Mouse (Mus musculus) forebrain, embryonic 15.5 days (tissue): ENCODE data around the gene Iqsec2. TPM values are rescaled to one million over a fixed set of nuclear protein-coding genes. Genes with fewer than 3 reads are reported as not detected.

ENCODE experiments used
- ATAC-seq: fragments of 200-750 bp; cut with Nextera tagmentation; replicated peaks from 2 replicates; pipeline ENCODE4 v1.8.0; 2017; ENCODE audit warnings: mild to moderate bottlenecking, moderate TSS enrichment, moderate library complexity
- H3K27ac ChIP-seq: fragments of 300-500 bp; sonication (generic); replicated peaks from 2 replicates; pipeline ENCODE4 v1.5.1; 2015; ENCODE audit warnings: mild to moderate bottlenecking, inconsistent platforms
- H3K27me3 ChIP-seq: fragments of 300-500 bp; sonication (generic); 2 replicates; pipeline ENCODE4 v1.6.1; 2015; ENCODE audit warnings: inconsistent platforms
- H3K36me3 ChIP-seq: fragments of 300-500 bp; sonication (generic); 2 replicates; pipeline ENCODE4 v1.6.1; 2015; ENCODE audit warnings: mild to moderate bottlenecking, inconsistent platforms
- H3K4me1 ChIP-seq: fragments of 300-500 bp; sonication (generic); 2 replicates; pipeline ENCODE4 v1.6.1; 2015; ENCODE audit warnings: inconsistent platforms
- H3K4me2 ChIP-seq: fragments of 300-500 bp; sonication (generic); replicated peaks from 2 replicates; pipeline ENCODE4 v1.6.1; 2015; ENCODE audit warnings: mild to moderate bottlenecking, inconsistent platforms
- H3K4me3 ChIP-seq: fragments of 300-500 bp; sonication (generic); 2 replicates; pipeline ENCODE4 v1.5.1; 2015; ENCODE audit warnings: mild to moderate bottlenecking, inconsistent platforms
- H3K9ac ChIP-seq: fragments of 300-500 bp; sonication (generic); replicated peaks from 2 replicates; pipeline ENCODE4 v1.6.1; 2015; ENCODE audit warnings: mild to moderate bottlenecking, inconsistent platforms
- H3K9me3 ChIP-seq: fragments of 300-500 bp; sonication (generic); 2 replicates; pipeline ENCODE4 v1.6.1; 2016; ENCODE audit warnings: inconsistent platforms
- WGBS: fragments of 180-500 bp; shearing (Covaris S2); methylation state at CpG from one replicate; pipeline ENCODE4 v1.1.7; 2015; ENCODE audit warnings: mixed read lengths; 5-methylcytosine and 5-hydroxymethylcytosine counted together
- polyA plus RNA-seq: library from polyadenylated mRNA; unstranded; fragments of >200 nt; fragmentation: Nextera tagmentation; extraction: Ambion mirVana; gene quantifications from 2 replicates; pipeline ENCODE4 v1.2.1, GENCODE M21; 2015

Iqsec2 gene
- 3.6 and 5.1 TPM in 2 replicates for polyA plus RNA-seq

DNA sequence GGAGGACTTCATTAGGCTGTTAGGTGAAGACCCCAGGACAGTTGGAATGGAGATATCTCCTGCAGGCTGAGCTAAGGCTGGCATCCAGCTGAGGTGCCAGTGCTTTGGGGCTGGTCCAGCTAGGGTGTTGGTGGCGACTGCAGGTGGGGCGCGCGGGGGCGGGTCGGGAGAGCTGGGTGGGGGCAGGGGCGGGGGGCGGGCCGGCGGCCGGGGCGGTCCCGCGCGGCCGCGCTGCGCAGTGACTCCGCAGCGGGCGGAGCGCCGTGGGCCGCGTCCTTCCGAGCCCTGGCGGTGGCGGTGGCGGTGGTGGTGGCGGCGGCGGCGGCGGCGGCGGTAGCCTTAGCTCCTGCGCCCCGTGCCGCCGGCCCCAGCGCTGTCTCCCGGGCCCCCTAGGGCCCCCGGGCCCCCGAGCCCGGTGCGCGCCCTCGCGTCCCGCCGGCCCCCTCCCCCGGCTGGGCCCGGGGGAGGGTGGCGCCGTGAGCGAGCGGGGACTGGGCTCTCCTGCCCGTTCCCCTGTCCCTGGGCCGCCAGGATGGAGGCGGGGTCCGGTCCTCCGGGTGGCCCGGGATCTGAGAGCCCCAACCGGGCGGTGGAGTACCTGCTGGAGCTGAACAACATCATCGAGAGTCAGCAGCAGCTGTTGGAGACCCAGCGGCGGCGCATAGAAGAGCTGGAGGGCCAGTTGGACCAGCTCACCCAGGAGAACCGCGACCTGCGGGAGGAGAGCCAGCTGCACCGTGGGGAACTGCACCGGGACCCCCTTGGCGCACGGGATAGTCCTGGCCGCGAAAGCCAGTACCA, at the start of gene Iqsec2:
Gene Iqsec2 (plus strand): TSS at position 328 of the 801 bp plus-strand sequence.
- Histone ChIP-seq H3K4me3 (peak within 1 kb of the TSS; percentile 62), H3K27ac (0 out of 2 replicates have a peak within 1 kb of the TSS, but pooled peaks have one; percentile 31), H3K9me3 (no peaks in the 10 kb centered on the region), H3K9ac (peak within 1 kb of the TSS; percentile 58), H3K4me2 (peak within 1 kb of the TSS; percentile 80), H3K36me3 (no peaks in the 10 kb centered on the region), H3K4me1 (peaks cover 18% of the 10 kb centered on the region), H3K27me3 (peaks cover 14% of the 10 kb centered on the region)
- peak; percentile 69 for ATAC-seq
- 22% methylated on average over 50 of the region's 78 CpGs for whole genome bisulfite sequencing

DNA sequence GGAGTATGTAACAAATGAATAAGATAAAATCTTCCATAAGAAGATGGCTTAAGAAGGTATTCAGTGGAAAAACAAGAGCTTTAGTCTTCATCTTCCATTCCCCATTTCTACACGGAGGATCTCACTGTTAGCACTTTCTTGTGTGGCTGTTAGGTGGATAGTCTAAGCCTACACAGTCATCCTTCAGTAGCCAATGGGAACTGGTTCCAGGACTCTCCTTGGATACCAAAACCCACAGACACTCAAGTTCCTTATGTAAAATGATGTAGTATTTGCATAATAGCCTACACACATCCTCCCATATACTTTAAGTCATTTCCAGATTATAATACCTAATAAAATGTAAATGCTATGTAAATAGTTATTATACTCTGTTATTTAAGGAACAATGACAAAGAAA, 46.5 kb upstream of the Iqsec2 start:
- no peak overlapping the region for H3K27ac ChIP-seq
- no peaks in the 10 kb centered on the region for H3K9me3 ChIP-seq
- 53% methylated on average over 1 of the region's 1 CpGs for WGBS
- H3K4me3 ChIP-seq = no peak overlapping the region
- no peaks in the 10 kb centered on the region for H3K4me1 ChIP-seq
- H3K27me3 ChIP-seq = peaks cover 7% of the 10 kb centered on the region; the same call in 1 of the 2 replicates
- H3K36me3 ChIP-seq = no peaks in the 10 kb centered on the region
- ATAC-seq = no peak
- H3K4me2 ChIP-seq = no peak overlapping the region
- H3K9ac ChIP-seq = no peak overlapping the region

DNA sequence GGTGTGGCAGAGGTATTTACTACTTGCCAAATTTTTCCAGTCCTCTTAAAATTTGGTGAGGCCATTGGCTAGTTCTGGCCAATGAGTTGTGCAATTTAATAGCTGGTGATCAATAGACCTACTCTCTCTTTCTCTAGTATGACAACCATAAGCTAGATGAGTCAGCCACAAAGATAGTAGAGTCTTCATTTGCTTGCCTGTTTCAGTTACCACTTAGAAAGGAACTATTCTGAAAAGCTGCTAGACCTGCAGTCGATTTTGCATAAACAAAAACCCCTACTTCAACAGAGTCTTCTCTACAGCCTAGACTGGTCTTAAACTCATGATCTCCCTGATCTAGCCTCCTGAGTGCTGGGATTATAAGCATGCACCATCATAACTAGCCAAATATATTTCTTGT, 22.4 kb upstream of the Iqsec2 start:
- no peaks in the 10 kb centered on the region for H3K4me1 ChIP-seq
- H3K9me3 ChIP-seq = no peaks in the 10 kb centered on the region
- H3K27ac ChIP-seq = no peak overlapping the region
- no peak overlapping the region for H3K9ac ChIP-seq
- H3K36me3 ChIP-seq = no peaks in the 10 kb centered on the region
- peaks cover 16% of the 10 kb centered on the region; the same call in 1 of the 2 replicates for H3K27me3 ChIP-seq
- 77% methylated on average over 1 of the region's 1 CpGs for WGBS
- H3K4me2 ChIP-seq = no peak overlapping the region
- H3K4me3 ChIP-seq = no peak overlapping the region
- no peak for ATAC-seq

DNA sequence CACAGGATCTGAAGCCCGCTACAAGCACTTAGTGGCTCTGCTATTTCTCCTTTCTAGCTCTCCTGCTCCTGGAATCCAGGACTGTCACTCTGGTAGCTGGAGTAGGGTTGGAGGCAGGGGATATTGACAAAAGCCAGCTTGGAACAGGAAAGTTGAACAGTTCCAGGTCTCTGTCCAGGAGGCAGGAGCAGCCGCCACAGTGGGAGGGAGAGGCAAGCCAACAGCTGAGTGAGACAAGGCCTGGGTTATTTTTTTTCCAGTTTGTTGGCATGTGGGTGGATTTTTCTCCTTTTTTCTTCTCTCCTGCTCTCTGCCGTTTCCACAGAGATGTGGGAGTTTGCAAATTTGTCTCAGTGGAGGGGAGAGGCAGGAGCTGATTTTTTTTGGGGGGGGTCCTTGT, 13.3 kb upstream of the Iqsec2 start:
- Histone ChIP-seq H3K36me3 (no peaks in the 10 kb centered on the region), H3K27ac (no peak overlapping the region), H3K9me3 (no peaks in the 10 kb centered on the region), H3K9ac (no peak overlapping the region), H3K4me1 (no peaks in the 10 kb centered on the region), H3K27me3 (peaks cover 18% of the 10 kb centered on the region; the same call in 1 of the 2 replicates), H3K4me2 (no peak overlapping the region), H3K4me3 (no peak overlapping the region)
- 66% methylated on average over 3 of the region's 3 CpGs for WGBS
- ATAC-seq = no peak

DNA sequence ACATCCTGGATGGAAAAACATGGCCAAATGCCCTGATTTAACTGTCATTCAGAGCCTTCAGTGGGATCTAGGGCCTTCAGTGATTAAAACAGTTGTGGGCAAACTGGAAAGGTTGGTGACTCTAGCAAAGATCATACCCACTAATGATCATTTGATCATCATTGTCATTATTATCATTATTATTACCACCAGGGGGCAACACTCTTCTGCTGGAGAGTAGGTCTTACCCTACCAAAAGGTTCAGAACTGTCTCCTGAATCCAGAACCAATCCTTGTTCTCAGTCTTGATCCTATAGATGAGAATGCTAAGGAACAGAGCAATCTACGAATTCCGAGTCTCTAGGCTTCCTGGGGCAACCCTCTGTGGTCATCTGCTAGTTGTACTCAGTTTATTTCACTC, 12.0 kb upstream of the Iqsec2 start:
- ATAC-seq = no peak
- H3K27me3 ChIP-seq = peaks cover 17% of the 10 kb centered on the region; the same call in 1 of the 2 replicates
- no peaks in the 10 kb centered on the region for H3K36me3 ChIP-seq
- no peaks in the 10 kb centered on the region for H3K4me1 ChIP-seq
- 89% methylated on average over 2 of the region's 2 CpGs for WGBS
- no peaks in the 10 kb centered on the region for H3K9me3 ChIP-seq
- no peak overlapping the region for H3K4me3 ChIP-seq
- H3K9ac ChIP-seq = no peak overlapping the region
- no peak overlapping the region for H3K27ac ChIP-seq
- H3K4me2 ChIP-seq = no peak overlapping the region

DNA sequence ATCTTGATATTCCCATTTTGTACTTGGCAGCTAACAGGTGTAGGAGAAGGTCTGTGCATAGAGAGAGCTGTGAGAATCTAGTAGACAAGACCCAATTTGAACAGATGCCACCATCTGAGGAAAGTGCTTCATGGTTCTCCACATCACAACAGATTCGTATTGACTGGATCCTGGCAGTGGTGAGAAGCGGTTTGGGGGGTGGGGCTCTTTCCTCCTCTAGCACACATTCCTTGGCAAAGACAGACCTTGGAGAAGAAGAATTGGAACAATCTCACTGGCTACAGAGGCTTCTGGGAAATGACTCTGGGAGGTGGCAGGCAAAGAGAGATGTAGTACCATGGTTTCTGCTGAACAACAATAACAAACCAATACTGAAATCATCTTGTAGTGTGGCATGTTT, 8.9 kb upstream of the Iqsec2 start:
- H3K4me1 ChIP-seq = no peaks in the 10 kb centered on the region
- H3K4me2 ChIP-seq = no peak overlapping the region
- H3K27me3 ChIP-seq = peaks cover 19% of the 10 kb centered on the region
- no peaks in the 10 kb centered on the region for H3K36me3 ChIP-seq
- no peaks in the 10 kb centered on the region for H3K9me3 ChIP-seq
- no peak overlapping the region for H3K4me3 ChIP-seq
- 77% methylated on average over 2 of the region's 2 CpGs for WGBS
- no peak overlapping the region for H3K27ac ChIP-seq
- H3K9ac ChIP-seq = no peak overlapping the region
- no peak for ATAC-seq

DNA sequence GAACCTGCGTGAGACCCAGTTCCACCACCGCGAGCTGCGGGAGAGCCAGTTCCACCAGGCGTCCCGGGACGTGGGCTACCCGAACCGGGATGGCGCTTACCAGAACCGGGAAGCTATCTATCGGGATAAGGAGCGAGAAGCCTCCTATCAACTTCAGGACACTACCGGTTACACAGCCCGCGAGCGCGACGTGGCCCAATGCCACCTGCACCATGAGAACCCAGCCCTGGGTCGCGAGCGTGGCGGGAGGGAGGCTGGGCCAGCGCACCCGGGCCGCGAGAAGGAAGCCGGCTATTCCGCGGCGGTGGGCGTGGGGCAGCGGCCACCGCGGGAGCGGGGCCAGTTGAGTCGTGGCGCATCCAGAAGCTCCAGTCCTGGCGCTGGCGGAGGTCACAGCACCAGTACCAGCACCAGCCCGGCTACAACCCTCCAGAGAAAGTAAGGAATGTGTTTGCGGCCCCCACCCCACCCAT, 710 bp downstream of the Iqsec2 start:
- WGBS = 15% methylated on average over 42 of the region's 42 CpGs
- Histone ChIP-seq H3K4me1 (peaks cover 18% of the 10 kb centered on the region), H3K4me2 (peak overlapping the region; percentile 80), H3K4me3 (peak overlapping the region; percentile 62), H3K27ac (no peak overlapping the region), H3K36me3 (no peaks in the 10 kb centered on the region), H3K9ac (peak overlapping the region; percentile 58), H3K9me3 (no peaks in the 10 kb centered on the region), H3K27me3 (peaks cover 14% of the 10 kb centered on the region)
- no peak for ATAC-seq

DNA sequence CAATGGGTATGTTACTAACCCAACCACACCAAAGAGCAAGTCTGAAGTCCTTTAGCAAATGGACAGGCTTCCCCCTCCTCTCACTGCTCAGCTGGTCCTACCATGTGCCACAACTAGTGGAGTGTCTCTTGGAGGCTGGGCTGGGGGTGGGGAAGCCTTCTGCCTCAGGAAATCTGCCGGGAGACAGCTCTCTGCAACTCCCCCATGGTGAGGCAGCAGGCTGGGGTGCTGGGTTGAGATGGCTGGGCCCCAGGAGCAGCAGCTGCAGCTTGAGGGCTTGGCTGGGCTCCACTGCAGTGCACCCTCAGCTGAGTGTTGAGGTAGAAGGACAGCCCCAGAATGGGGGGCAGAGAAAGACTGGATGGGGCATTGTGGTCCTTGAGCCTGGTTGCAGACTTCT, 2.1 kb downstream of the Iqsec2 start:
- no peaks in the 10 kb centered on the region for H3K9me3 ChIP-seq
- no peaks in the 10 kb centered on the region for H3K36me3 ChIP-seq
- H3K4me2 ChIP-seq = peak overlapping the region; percentile 80
- no peak overlapping the region for H3K9ac ChIP-seq
- H3K4me1 ChIP-seq = peaks cover 18% of the 10 kb centered on the region
- H3K4me3 ChIP-seq = peak overlapping the region; percentile 62
- H3K27ac ChIP-seq = 0 out of 2 replicates have a peak overlapping the region, but pooled peaks have one; percentile 23
- 31% methylated on average over 1 of the region's 1 CpGs for WGBS
- no peak for ATAC-seq
- peaks cover 9% of the 10 kb centered on the region for H3K27me3 ChIP-seq

DNA sequence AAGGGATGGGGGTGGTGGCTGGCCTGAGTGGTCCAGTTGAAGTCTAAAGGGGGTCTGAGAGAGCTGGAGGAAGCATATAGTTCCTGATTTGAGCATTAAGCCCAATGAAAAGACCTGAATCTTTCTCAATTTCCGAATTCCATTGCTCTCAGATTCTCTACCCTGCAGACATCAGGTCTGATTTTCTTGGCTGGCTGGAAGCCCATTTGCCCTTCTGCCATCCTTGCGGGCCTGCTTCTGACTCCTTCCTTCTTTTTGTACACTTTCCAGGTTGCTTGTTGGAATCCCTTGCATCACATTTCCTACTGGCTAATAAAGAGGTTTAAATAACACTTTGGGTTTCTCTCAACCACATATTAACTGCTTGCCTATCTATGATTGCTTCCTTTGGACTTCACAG, 2.6 kb downstream of the Iqsec2 start:
- Histone ChIP-seq H3K36me3 (no peaks in the 10 kb centered on the region), H3K4me2 (peak overlapping the region; percentile 80; the same call in 1 of the 2 replicates), H3K9ac (no peak overlapping the region), H3K9me3 (no peaks in the 10 kb centered on the region), H3K4me1 (peaks cover 18% of the 10 kb centered on the region), H3K27ac (no peak overlapping the region), H3K4me3 (peak overlapping the region; percentile 62), H3K27me3 (peaks cover 12% of the 10 kb centered on the region)
- WGBS = 70% methylated on average over 2 of the region's 2 CpGs
- ATAC-seq = no peak

DNA sequence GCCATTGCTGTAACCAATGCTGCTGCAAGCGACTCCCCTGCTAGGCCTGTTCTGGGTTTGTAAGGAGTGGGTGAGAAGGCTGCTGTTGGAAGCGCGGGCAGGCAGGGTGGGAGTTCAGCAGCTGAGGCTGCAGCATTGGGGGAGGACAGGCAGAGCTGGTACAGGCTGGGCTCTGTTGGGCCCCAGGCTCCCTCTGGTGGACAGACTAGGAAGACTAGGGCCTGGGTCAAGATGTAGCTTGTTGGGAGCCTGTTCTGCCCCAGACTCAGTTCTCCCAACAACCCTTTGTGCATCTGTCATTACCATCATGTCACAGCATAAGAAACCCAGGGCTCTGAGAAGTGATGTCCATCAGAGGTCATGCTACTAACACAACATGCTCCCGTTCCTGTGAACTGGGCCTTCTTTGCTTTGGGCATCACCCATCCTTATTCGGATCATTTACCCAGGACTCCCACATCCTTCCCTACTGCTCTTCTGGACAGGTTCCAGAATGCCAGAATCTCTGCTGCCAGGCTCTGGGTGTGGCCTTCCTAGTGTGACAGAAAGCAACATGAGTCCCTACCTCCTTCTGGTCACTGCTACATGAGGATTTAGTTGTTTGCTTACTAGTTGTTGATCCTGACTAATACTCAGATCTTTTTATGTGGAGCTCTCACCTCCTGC, 3.5 kb downstream of the Iqsec2 start:
- 32% methylated on average over 5 of the region's 5 CpGs for WGBS
- H3K36me3 ChIP-seq = no peaks in the 10 kb centered on the region
- H3K4me2 ChIP-seq = peak overlapping the region; percentile 24
- H3K4me3 ChIP-seq = peak overlapping the region; percentile 15
- ATAC-seq = peak; percentile 76
- H3K27me3 ChIP-seq = peaks cover 12% of the 10 kb centered on the region
- H3K4me1 ChIP-seq = peaks cover 18% of the 10 kb centered on the region
- H3K9ac ChIP-seq = no peak overlapping the region
- no peaks in the 10 kb centered on the region for H3K9me3 ChIP-seq
- H3K27ac ChIP-seq = no peak overlapping the region

DNA sequence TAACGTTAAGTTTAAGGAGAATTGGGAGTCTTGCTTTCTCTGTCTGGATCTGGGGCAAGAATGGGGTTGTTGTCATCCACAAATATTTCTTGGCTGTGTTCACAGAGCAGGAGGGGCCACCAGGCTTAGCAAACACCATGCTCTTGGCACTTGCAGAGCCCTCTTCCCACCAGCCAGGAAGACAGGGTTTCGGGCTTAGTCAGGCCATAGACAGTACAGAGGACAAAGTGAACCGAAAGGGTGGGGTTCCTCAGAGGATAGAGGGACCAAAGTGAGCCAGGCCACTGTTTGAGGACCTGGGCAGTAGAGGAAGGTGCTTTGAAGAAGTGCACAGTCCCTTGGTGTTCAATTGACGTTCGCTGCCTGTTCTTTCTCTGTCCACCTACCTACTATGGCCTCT, 4.6 kb downstream of the Iqsec2 start:
- Histone ChIP-seq H3K4me2 (no peak overlapping the region), H3K4me3 (no peak overlapping the region), H3K27me3 (peaks cover 12% of the 10 kb centered on the region), H3K9me3 (no peaks in the 10 kb centered on the region), H3K27ac (no peak overlapping the region), H3K4me1 (peaks cover 18% of the 10 kb centered on the region), H3K9ac (no peak overlapping the region), H3K36me3 (no peaks in the 10 kb centered on the region)
- 74% methylated on average over 5 of the region's 5 CpGs for WGBS
- no peak for ATAC-seq

DNA sequence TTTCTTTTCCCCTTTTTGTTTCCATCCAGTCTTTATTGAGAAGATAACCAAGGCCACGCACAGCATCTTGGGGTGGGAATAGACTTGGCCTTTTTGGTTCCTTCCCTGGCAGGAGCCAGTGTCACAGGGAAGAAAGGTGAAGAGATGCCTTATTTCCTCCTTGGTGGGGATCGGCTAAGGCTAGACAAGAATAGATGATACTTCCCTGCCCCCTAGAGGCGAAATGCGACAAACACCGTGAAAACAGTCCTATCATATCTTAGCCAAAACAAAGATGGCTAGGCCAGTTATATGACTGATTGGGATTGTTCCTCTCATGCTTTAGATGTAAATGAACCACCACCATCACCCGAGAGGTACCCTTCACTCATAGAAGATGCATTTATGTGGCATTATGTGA, 7.6 kb downstream of the Iqsec2 start:
- H3K27me3 ChIP-seq = peaks cover 11% of the 10 kb centered on the region
- peak; percentile 55; the same call in 1 of the 2 replicates for ATAC-seq

More for the DNA sequence above, 7.6 kb downstream of the Iqsec2 start:
- H3K9ac ChIP-seq = no peak overlapping the region
- no peaks in the 10 kb centered on the region for H3K9me3 ChIP-seq
- H3K4me1 ChIP-seq = peaks cover 9% of the 10 kb centered on the region; the same call in 1 of the 2 replicates
- H3K4me2 ChIP-seq = no peak overlapping the region
- H3K4me3 ChIP-seq = no peak overlapping the region
- H3K36me3 ChIP-seq = no peaks in the 10 kb centered on the region
- H3K27ac ChIP-seq = no peak overlapping the region
- WGBS = 12% methylated on average over 6 of the region's 6 CpGs
